Mouse (Mus musculus): Measurements from ENCODE around the gene Exoc6b. TPM values are rescaled to one million over a fixed set of nuclear protein-coding genes. Genes with fewer than 3 reads are reported as not detected.

Gene Exoc6b
- 10 to 100 TPM in 1 of 2 experiments, 1 to 10 TPM in 1; 1.4 to 16.3 TPM for polyA plus RNA-seq (2012; fragmentation: generic; extraction: Trizol)

GRCm38 (mm10) chr6:85069023-85069985 is at the start of gene Exoc6b:
TSS of gene Exoc6b (minus strand) at chr6:85069513.

GRCm38 (mm10) chr6:84593693-84594092 is 475.6 kb downstream of the Exoc6b start, which contains the start of gene Cyp26b1:
TSS of gene Cyp26b1 (minus strand) at chr6:84593908.

Other genes with a start within 250 kb of the Exoc6b start
- 100 to 1,000 TPM; 105 to 186 TPM for gene Spr, start 68.3 kb upstream of the Exoc6b start, polyA plus RNA-seq (2012; fragmentation: generic; extraction: Trizol)
- not detected for gene Emx1, start 117.9 kb upstream of the Exoc6b start, polyA plus RNA-seq (2012; fragmentation: generic; extraction: Trizol)

Data from C3H10T1/2 (cell line).